Mouse (Mus musculus) hindbrain, embryonic 11.5 days (tissue): ENCODE measurements around the gene Gna11. TPM values are rescaled to one million over a fixed set of nuclear protein-coding genes. Genes with fewer than 3 reads are reported as not detected.

ENCODE experiments used
- ATAC-seq: fragments of 200-750 bp; cut with Nextera tagmentation; 2 replicates; pipeline ENCODE4 v1.8.0; 2017; ENCODE audit warnings: mild to moderate bottlenecking, moderate TSS enrichment, moderate library complexity; ENCODE audit not compliant: low FRiP score
- DNase-seq: peaks from one replicate; pipeline ENCODE4 v3.0.0-alpha.2; 2015; ENCODE audit warnings: low spot score
- H3K27ac ChIP-seq: fragments of 300-500 bp; sonication (generic); 2 replicates; pipeline ENCODE4 v1.5.1; 2014; ENCODE audit warnings: mild to moderate bottlenecking, low read depth, low read length
- H3K27me3 ChIP-seq: fragments of 300-500 bp; sonication (generic); 2 replicates; pipeline ENCODE4 v1.6.1; 2014; ENCODE audit warnings: mild to moderate bottlenecking, low read length, moderate library complexity, mixed read lengths; ENCODE audit not compliant: control insufficient read depth, insufficient read depth
- H3K36me3 ChIP-seq: fragments of 300-500 bp; sonication (generic); 2 replicates; pipeline ENCODE4 v1.6.1; 2014; ENCODE audit warnings: mild to moderate bottlenecking, low read length, moderate library complexity, mixed read lengths; ENCODE audit not compliant: control insufficient read depth, insufficient read depth
- H3K4me1 ChIP-seq: fragments of 300-500 bp; sonication (generic); replicated peaks from 2 replicates; pipeline ENCODE4 v1.6.1; 2014; ENCODE audit warnings: low read length, mixed read lengths; ENCODE audit not compliant: control insufficient read depth, insufficient read depth
- H3K4me2 ChIP-seq: fragments of 300-500 bp; sonication (generic); replicated peaks from 2 replicates; pipeline ENCODE4 v1.6.1; 2014; ENCODE audit warnings: mild to moderate bottlenecking, low read depth, low read length
- H3K4me3 ChIP-seq: fragments of 300-500 bp; sonication (generic); 2 replicates; pipeline ENCODE4 v1.5.1; 2014; ENCODE audit warnings: low read depth, low read length
- H3K9ac ChIP-seq: fragments of 300-500 bp; sonication (generic); 2 replicates; pipeline ENCODE4 v1.6.1; 2014; ENCODE audit warnings: low read depth, low read length
- H3K9me3 ChIP-seq: fragments of 300-500 bp; sonication (generic); 2 replicates; pipeline ENCODE4 v1.6.1; 2016; ENCODE audit warnings: low read length; ENCODE audit not compliant: control insufficient read depth
- WGBS: fragments of 180-500 bp; shearing (Covaris S2); extraction: QIAGEN DNeasy Blood & Tissue Kit; methylation state at CpG from one replicate; pipeline ENCODE4 v1.1.7; 2014; 5-methylcytosine and 5-hydroxymethylcytosine counted together
- polyA plus RNA-seq: library from polyadenylated mRNA; unstranded; fragments of >200 nt; fragmentation: Nextera tagmentation; extraction: Ambion mirVana; gene quantifications from 2 replicates; pipeline ENCODE4 v1.2.1, GENCODE M21; 2014

Gna11 gene
- polyA plus RNA-seq, 1 experiment from 2014 or later, result 57.3 TPM

DNA sequence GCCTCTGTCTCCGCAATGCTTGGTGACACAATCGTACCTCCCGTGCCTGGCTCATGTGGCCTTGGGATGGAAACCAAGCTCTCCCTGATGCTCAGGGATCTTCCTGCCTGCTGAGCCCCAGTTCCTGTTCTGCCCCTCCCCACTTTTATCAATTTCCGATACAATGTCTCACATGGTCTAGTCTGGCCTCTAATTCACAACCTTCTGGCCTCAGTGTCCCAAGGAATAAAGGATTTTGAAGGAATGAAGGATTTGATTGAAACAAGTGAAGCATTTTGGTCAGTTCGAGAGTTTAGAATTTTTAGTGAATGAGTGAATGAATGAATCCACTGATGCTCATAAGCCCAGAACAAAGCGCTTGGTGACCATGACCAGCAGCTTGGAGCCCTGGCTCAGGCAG, 21.8 kb downstream of the Gna11 start:
- Histone ChIP-seq H3K4me2 (no peak overlapping the region), H3K9ac (no peak overlapping the region), H3K36me3 (no peaks in the 10 kb centered on the region), H3K4me3 (no peak overlapping the region), H3K27ac (no peak overlapping the region), H3K4me1 (0 out of 2 replicates have a peak, but pooled peaks cover 2% of the 10 kb centered on the region), H3K9me3 (no peaks in the 10 kb centered on the region), H3K27me3 (peaks cover 8% of the 10 kb centered on the region; the same call in 1 of the 2 replicates)
- no peak for DNase-seq
- no peak for ATAC-seq
- 80% methylated on average over 6 of the region's 6 CpGs for WGBS

DNA sequence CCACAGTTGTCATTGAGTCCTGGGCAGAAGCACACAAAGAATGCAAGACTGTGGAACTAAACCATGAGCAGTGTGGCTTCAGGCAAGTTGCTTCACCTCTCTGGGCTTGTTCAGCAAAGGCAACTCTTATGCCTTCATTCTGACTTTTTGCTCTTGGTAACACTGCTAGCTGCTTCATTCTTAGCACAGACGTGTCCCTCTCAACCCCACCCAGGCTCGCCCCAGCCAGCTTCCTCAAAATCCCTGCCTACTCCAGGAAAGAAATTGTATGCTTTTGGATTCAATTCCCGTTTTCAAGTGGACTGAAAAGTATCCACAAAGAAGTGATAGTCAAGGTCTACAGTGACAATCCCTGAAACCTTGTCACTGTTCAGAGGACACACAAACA, 25.0 kb downstream of the Gna11 start:
- H3K27me3 ChIP-seq, result peaks cover 8% of the 10 kb centered on the region; the same call in 1 of the 2 replicates
- WGBS, result 70% methylated on average over 3 of the region's 3 CpGs

DNA sequence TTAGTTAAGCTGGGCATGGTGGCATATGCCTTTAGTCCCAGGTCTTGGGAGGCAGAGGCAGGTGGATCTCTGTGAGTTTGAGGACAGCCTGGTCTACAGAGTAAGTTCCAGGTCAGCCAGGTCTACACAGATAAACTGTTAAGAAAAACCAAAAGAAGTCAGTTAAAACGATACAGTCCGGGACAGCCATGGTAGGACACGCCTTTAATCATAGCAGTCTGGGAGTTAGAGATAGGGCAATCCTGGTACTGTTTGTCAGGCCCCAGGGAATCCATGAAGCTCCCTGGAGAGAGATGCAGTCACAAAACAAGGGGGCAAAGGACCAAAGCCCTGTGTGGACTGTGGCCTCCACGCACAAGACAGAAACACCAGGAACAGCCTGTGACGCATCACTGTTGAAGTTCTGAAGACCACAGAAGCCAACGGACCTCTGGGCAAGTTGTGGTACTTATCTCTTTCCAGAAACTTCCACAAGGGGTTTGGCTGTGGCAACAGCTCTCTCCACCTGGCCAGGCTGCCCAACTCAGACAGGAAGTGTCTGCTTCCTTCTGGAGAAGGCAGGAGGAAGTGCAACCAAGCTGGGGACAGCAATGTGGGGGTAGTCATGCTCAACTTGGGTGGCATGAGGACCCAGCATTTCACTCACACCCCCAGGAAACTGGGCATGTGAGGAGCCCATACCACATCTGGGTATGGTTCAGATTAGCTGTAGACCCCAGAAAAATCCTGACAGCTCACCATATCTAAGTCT, 25.6 kb downstream of the Gna11 start:
- DNase-seq (no peak), ATAC-seq (no peak)

More for the DNA sequence above, 25.0 kb downstream of the Gna11 start:
- no peaks in the 10 kb centered on the region for H3K36me3 ChIP-seq
- no peak overlapping the region for H3K4me2 ChIP-seq
- H3K4me1 ChIP-seq, result 0 out of 2 replicates have a peak, but pooled peaks cover 2% of the 10 kb centered on the region
- DNase-seq, result no peak
- ATAC-seq, result no peak
- H3K9ac ChIP-seq, result no peak overlapping the region
- no peak overlapping the region for H3K4me3 ChIP-seq
- no peak overlapping the region for H3K27ac ChIP-seq
- H3K9me3 ChIP-seq, result no peaks in the 10 kb centered on the region

DNA sequence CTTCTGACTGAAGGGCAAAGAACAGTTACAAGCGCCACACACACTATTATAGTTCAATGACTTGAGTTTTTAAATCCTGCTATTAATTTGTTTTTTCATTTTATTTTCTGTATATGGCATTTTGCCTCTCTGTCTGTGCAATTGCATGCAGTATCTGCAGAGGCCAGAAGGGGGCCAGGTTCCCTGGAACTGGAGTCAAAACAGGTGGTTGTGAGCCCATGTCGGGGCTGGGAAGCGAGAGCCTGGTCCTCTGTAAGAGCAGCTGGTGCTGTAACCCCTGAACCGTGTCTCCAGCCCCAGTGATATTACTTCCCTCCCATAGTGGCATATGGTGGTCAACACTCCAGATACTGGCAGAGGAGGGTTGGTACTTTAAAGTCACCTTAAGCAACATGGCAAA, 26.4 kb downstream of the Gna11 start:
- Histone ChIP-seq H3K27me3 (peaks cover 2% of the 10 kb centered on the region; the same call in 1 of the 2 replicates), H3K4me2 (no peak overlapping the region), H3K36me3 (no peaks in the 10 kb centered on the region), H3K27ac (no peak overlapping the region), H3K4me1 (no peaks in the 10 kb centered on the region), H3K9me3 (no peaks in the 10 kb centered on the region), H3K4me3 (no peak overlapping the region), H3K9ac (no peak overlapping the region)
- peak; percentile 77 for DNase-seq
- 14% methylated on average over 4 of the region's 4 CpGs for WGBS
- peak; percentile 59; the same call in 1 of the 2 replicates for ATAC-seq

More for the DNA sequence above, 25.6 kb downstream of the Gna11 start:
- 0 out of 2 replicates have a peak, but pooled peaks cover 2% of the 10 kb centered on the region for H3K4me1 ChIP-seq
- WGBS, result 83% methylated on average over 6 of the region's 6 CpGs
- H3K36me3 ChIP-seq, result no peaks in the 10 kb centered on the region
- H3K27me3 ChIP-seq, result peaks cover 8% of the 10 kb centered on the region; the same call in 1 of the 2 replicates
- no peak overlapping the region for H3K4me2 ChIP-seq
- no peak overlapping the region for H3K27ac ChIP-seq
- H3K4me3 ChIP-seq, result no peak overlapping the region
- no peak overlapping the region for H3K9ac ChIP-seq
- H3K9me3 ChIP-seq, result no peaks in the 10 kb centered on the region

DNA sequence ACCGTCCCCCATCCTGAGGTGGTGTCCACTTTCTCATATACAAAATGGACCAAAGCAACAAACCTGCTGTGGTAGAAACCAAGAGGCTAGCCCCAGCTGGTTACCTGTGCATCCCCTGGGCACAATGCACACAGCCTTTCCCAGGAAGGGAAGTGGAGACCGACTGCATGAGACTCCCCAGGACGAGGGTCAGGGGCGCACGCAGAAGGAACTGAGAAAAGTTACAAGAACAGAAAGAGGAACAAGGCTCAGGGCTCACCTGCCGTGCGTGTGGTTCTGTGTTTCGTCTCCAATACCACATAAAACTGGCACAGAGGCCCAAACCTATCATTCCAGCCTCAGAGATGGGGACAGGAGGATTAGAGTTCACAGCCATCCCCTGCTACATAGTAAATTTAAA, 27.8 kb downstream of the Gna11 start:
- H3K4me2 ChIP-seq, result no peak overlapping the region
- DNase-seq, result no peak
- H3K9me3 ChIP-seq, result no peaks in the 10 kb centered on the region
- no peak overlapping the region for H3K4me3 ChIP-seq
- no peak overlapping the region for H3K27ac ChIP-seq
- no peak overlapping the region for H3K9ac ChIP-seq
- ATAC-seq, result no peak
- no peaks in the 10 kb centered on the region for H3K4me1 ChIP-seq
- no peaks in the 10 kb centered on the region for H3K36me3 ChIP-seq
- H3K27me3 ChIP-seq, result no peaks in the 10 kb centered on the region
- 77% methylated on average over 8 of the region's 8 CpGs for WGBS

DNA sequence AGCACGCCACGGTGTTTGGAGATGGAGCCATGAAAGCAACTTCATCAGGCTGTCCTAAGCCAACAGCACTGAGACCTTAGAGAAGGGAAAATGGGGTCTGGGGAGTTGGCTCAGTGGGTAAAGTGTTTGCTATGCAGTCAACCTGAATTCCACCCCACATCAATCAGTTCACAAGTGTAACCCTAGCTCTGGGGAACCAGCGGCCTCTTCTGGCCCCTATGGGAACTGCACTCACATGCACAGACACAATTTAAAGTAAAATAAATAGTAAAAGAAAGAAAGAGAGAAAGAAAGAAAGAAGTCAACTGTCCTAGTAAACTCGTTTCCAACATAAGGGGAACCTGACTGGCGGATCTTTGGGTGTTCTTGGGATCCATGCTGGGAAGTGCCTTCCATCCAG, 31.2 kb downstream of the Gna11 start:
- WGBS, result 86% methylated on average over 5 of the region's 5 CpGs
- H3K27ac ChIP-seq, result no peak overlapping the region
- no peak overlapping the region for H3K4me3 ChIP-seq
- H3K9me3 ChIP-seq, result no peaks in the 10 kb centered on the region
- H3K9ac ChIP-seq, result no peak overlapping the region
- H3K4me1 ChIP-seq, result no peaks in the 10 kb centered on the region
- DNase-seq, result no peak
- H3K4me2 ChIP-seq, result no peak overlapping the region
- no peak for ATAC-seq
- H3K36me3 ChIP-seq, result no peaks in the 10 kb centered on the region
- H3K27me3 ChIP-seq, result 0 out of 2 replicates have a peak, but pooled peaks cover 2% of the 10 kb centered on the region

DNA sequence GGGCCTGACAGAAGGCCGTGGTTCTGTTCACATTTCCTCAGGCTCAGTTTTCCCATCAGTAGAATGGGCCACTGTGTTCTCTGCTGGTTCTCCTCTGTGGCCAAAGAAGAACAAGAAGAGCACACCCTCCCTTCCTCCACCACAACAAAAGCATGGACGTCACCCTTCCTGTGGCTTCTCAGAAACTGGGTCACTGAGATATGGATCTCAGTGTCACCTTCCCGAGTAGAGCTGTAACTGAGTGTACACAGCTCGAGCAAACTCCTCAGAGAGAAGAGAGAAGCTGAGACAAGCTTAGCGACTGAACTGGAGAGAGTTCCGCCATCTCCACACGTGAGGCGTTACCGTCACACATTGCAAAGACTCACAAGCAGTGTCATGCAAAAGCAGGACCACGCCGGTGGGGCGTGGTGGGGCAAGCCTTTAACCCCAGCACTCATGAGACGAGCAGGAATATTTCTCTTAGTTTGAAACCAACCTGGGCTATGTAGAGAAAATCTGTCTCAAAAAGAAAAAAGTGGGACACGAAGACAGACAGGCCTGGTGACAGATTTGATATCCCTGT, 34.7 kb downstream of the Gna11 start:
- H3K4me1 ChIP-seq, result no peaks in the 10 kb centered on the region
- no peaks in the 10 kb centered on the region for H3K36me3 ChIP-seq
- DNase-seq (no peak), ATAC-seq (no peak)
- H3K27me3 ChIP-seq, result 0 out of 2 replicates have a peak, but pooled peaks cover 2% of the 10 kb centered on the region
- H3K9ac ChIP-seq, result no peak overlapping the region
- H3K9me3 ChIP-seq, result no peaks in the 10 kb centered on the region
- H3K4me2 ChIP-seq, result no peak overlapping the region
- no peak overlapping the region for H3K27ac ChIP-seq
- no peak overlapping the region for H3K4me3 ChIP-seq
- 80% methylated on average over 14 of the region's 14 CpGs for WGBS

DNA sequence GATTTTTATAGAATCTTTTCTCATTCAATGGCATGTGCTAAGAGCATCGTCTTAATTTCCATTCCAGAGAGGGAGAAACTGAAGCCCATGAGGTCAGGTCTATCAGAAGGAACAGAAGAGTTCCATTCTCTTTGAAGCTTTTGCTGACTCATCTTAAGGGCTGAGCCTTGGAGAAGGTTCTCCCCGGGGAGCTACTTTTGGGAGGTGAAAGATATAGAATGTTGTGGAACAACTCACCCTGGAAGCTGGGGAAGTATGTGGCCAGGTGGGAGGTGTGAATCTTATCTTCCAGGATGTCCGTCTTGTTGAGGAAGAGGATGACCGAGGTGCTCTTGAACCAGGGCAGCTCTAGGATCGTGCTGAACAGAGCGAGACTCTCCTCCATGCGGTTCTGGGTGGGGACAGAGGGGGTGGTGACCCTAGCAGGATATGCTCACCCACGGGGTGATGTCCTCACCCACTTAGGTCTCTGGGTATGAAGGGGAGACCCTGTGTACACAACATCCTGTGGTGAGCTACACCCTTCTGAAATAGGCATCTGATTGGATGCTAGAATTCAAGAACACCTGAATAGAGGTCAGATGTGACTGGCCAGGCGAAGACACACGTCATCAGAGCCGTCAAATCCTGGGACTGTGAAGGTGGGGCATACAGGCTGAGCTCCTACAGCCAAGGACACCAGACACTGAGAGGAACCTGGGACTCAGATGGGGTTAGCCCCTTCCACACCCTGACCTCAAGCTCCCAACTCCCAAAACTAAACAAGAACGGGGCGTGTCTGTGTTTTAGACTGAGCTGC, 37.1 kb downstream of the Gna11 start:
- no peak for DNase-seq
- H3K4me1 ChIP-seq, result no peaks in the 10 kb centered on the region
- 74% methylated on average over 13 of the region's 13 CpGs for WGBS

More for the DNA sequence above, 37.1 kb downstream of the Gna11 start:
- Histone ChIP-seq H3K9me3 (no peaks in the 10 kb centered on the region), H3K4me2 (no peak overlapping the region), H3K27ac (no peak overlapping the region), H3K9ac (no peak overlapping the region), H3K36me3 (no peaks in the 10 kb centered on the region), H3K4me3 (no peak overlapping the region), H3K27me3 (0 out of 2 replicates have a peak, but pooled peaks cover 2% of the 10 kb centered on the region)
- no peak for ATAC-seq
